Mouse (Mus musculus): ENCODE data around the gene Bdp1. TPM values are rescaled to one million over a fixed set of nuclear protein-coding genes. Genes with fewer than 3 reads are reported as not detected.
"Not testable (repeated sequence)": the region's sequence is repeated elsewhere in the genome, so short reads cannot be mapped to it uniquely, and the experiment has no call there.

Bdp1 gene
- total and polyA plus RNA-seq, 2 experiments from 2014 or later = 19.1 to 32.1 TPM

DNA sequence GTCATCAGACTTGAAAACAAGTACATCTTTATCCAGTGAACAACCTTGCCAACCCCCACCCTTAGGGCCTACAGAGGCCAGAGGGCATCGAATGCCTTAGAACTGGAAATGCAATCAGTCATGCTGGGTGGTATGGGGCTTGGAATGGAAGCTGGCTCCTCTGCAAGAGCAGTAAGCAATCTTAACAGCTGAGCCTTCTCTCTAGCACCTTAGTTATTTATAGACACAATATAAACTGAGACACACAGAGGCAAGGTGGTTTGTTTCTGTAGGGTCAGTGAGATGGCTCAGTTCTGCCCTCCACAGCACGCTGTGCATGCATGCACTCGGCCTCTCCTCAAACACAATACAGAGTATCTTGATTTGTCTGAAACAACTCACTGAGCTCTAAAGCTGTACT is 39.9 kb downstream of the Bdp1 start:
- Histone ChIP-seq H3K27ac (ENCODE audit: low read depth, low read length) (no peak overlapping the region), H3K9me3 (ENCODE audit: low read length) (no peaks in the 10 kb centered on the region), H3K4me1 (ENCODE audit: insufficient read depth) (no peaks in the 10 kb centered on the region), H3K4me3 (ENCODE audit: low read depth, low read length) (no peak overlapping the region), H3K36me3 (ENCODE audit: insufficient read depth) (peaks cover 64% of the 10 kb centered on the region), H3K9ac (no peak overlapping the region), H3K27me3 (ENCODE audit: insufficient read depth, low read length) (no peaks in the 10 kb centered on the region), H3K4me2 (ENCODE audit: low read depth) (no peak overlapping the region)
- DNase-seq (no peak), ATAC-seq (no peak)
- no peak for TF ChIP-seq CTCF (IDR thresholded peaks at IDR 0.05; ENCODE audit: low read depth)
- WGBS = 94% methylated on average over 3 of the region's 3 CpGs

DNA sequence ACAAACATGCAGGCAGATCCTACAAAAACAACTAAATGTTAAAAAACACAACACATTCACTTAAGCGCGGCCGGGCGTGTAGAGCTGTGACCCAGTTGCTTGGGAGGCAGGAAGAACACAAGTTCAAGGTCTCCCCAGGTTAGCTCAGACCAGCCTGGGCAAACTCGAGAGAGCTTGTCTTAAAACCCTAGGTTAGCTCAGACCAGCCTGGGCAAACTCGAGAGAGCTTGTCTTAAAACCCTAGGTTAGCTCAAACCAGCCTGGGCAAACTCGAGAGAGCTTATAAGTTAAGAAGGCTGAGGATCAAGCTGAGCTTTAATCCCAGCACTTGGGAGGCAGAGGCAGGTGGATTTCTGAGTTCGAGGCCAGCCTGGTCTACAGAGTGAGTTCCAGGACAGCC is 46.1 kb downstream of the Bdp1 start:
- peaks cover 80% of the 10 kb centered on the region for H3K36me3 ChIP-seq (ENCODE audit: insufficient read depth)
- H3K4me1 ChIP-seq (ENCODE audit: insufficient read depth); H3K27ac ChIP-seq (ENCODE audit: low read depth, low read length); ATAC-seq; H3K9me3 ChIP-seq (ENCODE audit: low read length); DNase-seq; H3K9ac ChIP-seq; H3K4me2 ChIP-seq (ENCODE audit: low read depth); H3K4me3 ChIP-seq (ENCODE audit: low read depth, low read length); H3K27me3 ChIP-seq (ENCODE audit: insufficient read depth, low read length): not testable (repeated sequence)
- WGBS = over 99% methylated on average over 8 of the region's 8 CpGs

DNA sequence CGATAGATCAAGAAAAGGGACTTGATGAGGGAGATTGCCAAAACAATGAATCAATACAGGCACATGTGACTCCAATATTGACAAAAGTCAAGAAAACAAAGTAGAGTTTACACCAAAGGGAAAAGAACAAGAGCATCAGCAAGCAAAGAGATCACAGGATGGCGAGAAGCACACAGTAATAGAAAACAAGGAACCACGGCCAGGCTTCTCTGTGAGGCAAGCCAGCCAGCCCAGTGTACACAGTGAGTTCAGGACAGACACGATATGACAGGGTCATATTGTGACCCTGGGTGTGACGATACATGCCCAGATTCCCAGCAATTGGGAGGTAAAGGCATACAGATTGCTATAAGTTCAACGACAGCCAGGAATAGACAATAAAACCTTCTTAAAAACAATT is 77.9 kb downstream of the Bdp1 start:
- H3K4me1 ChIP-seq (ENCODE audit: insufficient read depth) = no peaks in the 10 kb centered on the region

DNA sequence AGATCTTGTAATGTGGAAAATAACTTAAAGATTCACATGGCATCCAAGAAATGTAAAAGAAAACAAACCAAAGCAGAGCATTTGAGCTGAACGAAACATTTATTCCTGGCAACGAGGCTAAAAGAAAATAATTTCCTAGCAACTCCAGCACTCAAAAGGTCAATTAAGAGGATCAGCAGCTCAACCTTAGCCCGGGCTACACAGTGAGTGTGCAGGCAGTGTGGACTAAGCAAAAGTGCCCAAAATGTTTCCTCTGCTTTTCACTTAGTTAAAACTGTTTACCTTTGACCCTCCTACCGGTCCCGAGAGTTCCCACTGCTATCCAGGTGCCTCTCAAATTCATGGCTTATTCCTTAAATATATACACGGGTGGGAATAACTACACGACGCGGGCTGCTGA is 87.0 kb downstream of the Bdp1 start:
- WGBS = 86% methylated on average over 9 of the region's 9 CpGs
- Histone ChIP-seq H3K27ac (ENCODE audit: low read depth, low read length) (no peak overlapping the region), H3K27me3 (ENCODE audit: insufficient read depth, low read length) (no peaks in the 10 kb centered on the region), H3K9me3 (ENCODE audit: low read length) (no peaks in the 10 kb centered on the region), H3K4me2 (ENCODE audit: low read depth) (no peak overlapping the region), H3K36me3 (ENCODE audit: insufficient read depth) (peaks cover 9% of the 10 kb centered on the region; the same call in 1 of the 2 replicates), H3K4me1 (ENCODE audit: insufficient read depth) (peaks cover 6% of the 10 kb centered on the region; the same call in 1 of the 2 replicates), H3K4me3 (ENCODE audit: low read depth, low read length) (no peak overlapping the region), H3K9ac (no peak overlapping the region)
- DNase-seq (no peak), ATAC-seq (no peak)
- no peak for TF ChIP-seq CTCF (IDR thresholded peaks at IDR 0.05; ENCODE audit: low read depth)

More for the DNA sequence above, 77.9 kb downstream of the Bdp1 start:
- H3K4me3 ChIP-seq (ENCODE audit: low read depth, low read length) = no peak overlapping the region
- no peaks in the 10 kb centered on the region for H3K9me3 ChIP-seq (ENCODE audit: low read length)
- no peak for ATAC-seq
- H3K36me3 ChIP-seq (ENCODE audit: insufficient read depth) = peaks cover 59% of the 10 kb centered on the region
- H3K27ac ChIP-seq (ENCODE audit: low read depth, low read length) = no peak overlapping the region
- no peak overlapping the region for H3K4me2 ChIP-seq (ENCODE audit: low read depth)
- DNase-seq = no peak
- no peak overlapping the region for H3K9ac ChIP-seq
- TF ChIP-seq CTCF (IDR thresholded peaks at IDR 0.05; ENCODE audit: low read depth) = no peak
- 91% methylated on average over 6 of the region's 6 CpGs for WGBS
- no peaks in the 10 kb centered on the region for H3K27me3 ChIP-seq (ENCODE audit: insufficient read depth, low read length)

DNA sequence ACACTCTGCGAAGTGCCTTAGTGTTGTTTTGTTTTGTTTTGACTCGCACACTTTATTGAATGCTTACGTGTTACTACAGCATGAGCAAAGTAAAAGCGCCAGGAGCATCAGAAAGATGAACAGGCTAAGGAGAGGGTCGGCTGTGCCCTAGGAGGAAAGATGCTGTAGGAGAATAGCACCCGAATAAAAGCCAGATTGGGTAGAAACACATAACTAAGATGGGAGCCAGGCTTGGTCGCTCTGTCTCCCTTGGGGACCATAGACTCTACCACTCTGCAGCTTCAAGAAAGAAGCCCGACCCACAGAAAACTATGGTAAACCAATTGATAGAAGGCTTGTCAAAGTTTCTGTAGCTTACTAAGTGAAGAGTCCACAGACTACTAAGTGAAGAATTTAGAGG is 87.9 kb downstream of the Bdp1 start:
- no peaks in the 10 kb centered on the region for H3K9me3 ChIP-seq (ENCODE audit: low read length)
- 9% methylated on average over 8 of the region's 8 CpGs for WGBS
- H3K4me1 ChIP-seq (ENCODE audit: insufficient read depth) = peaks cover 6% of the 10 kb centered on the region; the same call in 1 of the 2 replicates
- DNase-seq = no peak
- no peaks in the 10 kb centered on the region for H3K27me3 ChIP-seq (ENCODE audit: insufficient read depth, low read length)
- peak overlapping the region; percentile 85 for H3K9ac ChIP-seq
- peak overlapping the region; percentile 79 for H3K4me3 ChIP-seq (ENCODE audit: low read depth, low read length)
- peak overlapping the region; percentile 17; the same call in 1 of the 2 replicates for H3K27ac ChIP-seq (ENCODE audit: low read depth, low read length)
- H3K4me2 ChIP-seq (ENCODE audit: low read depth) = peak overlapping the region; percentile 94
- H3K36me3 ChIP-seq (ENCODE audit: insufficient read depth) = peaks cover 9% of the 10 kb centered on the region; the same call in 1 of the 2 replicates
- no peak for TF ChIP-seq CTCF (IDR thresholded peaks at IDR 0.05; ENCODE audit: low read depth)
- ATAC-seq = peak; percentile 14

DNA sequence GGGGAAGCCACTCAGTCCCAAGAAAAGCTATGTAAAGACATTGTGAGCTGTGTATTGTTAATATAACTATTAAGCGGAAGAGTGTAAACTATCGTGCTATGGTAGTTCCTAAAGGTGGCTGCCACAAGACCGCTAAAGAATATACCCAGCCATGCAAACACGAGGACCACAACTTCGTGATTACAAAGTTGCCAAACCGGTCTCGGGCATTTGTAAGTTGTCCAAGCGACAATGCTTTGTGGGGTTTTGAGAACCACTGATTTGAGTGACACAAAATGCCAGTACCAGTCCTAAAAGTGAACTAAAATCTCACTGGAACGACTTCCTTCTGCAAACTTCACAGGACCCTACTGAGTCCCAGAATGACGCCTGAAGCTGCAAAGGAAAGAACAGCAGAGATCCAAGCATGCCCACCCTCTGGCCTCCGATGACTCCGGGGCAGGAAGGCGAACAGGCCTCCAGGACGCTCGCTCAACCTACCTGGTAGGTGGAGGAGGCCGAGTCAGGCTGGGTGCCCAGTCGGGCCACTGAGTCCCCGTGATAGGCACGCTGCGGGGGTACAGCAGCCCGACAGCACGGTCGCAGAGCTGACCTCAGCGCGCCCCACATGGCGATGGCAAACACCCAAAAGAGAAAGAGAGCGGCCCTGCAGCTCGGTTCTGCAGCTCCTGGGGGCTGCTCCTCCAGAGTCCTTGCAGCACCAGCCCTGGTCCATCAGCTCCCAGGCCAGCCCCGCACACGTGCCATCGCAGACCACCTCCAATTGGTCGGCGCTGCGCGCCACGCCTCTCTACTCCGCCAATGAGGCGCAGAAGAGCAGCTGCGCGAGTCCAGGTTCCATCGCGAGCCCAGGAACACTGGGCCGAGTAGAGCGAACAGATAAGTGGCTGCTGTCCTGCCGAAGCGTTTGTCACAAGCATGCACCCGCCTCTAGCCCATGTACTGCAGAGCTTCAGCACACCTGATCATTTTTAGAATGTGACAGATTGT is 88.7 kb downstream of the Bdp1 start, which contains the start of gene Mccc2:
TSS of gene Mccc2 (minus strand) at position 734 of the 990 bp plus-strand sequence.
- WGBS = 6% methylated on average over 43 of the region's 47 CpGs
- H3K27me3 ChIP-seq (ENCODE audit: insufficient read depth, low read length) = no peaks in the 10 kb centered on the region
- ATAC-seq = peak; percentile 100

More for the DNA sequence above, 88.7 kb downstream of the Bdp1 start, which contains the start of gene Mccc2:
- H3K9ac ChIP-seq = peak within 1 kb of the TSS; percentile 85
- no peaks in the 10 kb centered on the region for H3K9me3 ChIP-seq (ENCODE audit: low read length)
- DNase-seq = peak; percentile 95
- H3K4me3 ChIP-seq (ENCODE audit: low read depth, low read length) = peak within 1 kb of the TSS; percentile 79
- peaks cover 6% of the 10 kb centered on the region; the same call in 1 of the 2 replicates for H3K4me1 ChIP-seq (ENCODE audit: insufficient read depth)
- peak within 1 kb of the TSS; percentile 94 for H3K4me2 ChIP-seq (ENCODE audit: low read depth)
- H3K27ac ChIP-seq (ENCODE audit: low read depth, low read length) = peak within 1 kb of the TSS; percentile 50; the same call in 1 of the 2 replicates
- peaks cover 5% of the 10 kb centered on the region; the same call in 1 of the 2 replicates for H3K36me3 ChIP-seq (ENCODE audit: insufficient read depth)
- 0 out of 2 replicates have a peak, but pooled peaks have one; percentile 2 for TF ChIP-seq CTCF (IDR thresholded peaks at IDR 0.05; ENCODE audit: low read depth)
